Mouse (Mus musculus) MEL (cell line): Measurements from ENCODE around the gene Rras2. TPM values are rescaled to one million over a fixed set of nuclear protein-coding genes. Genes with fewer than 3 reads are reported as not detected.

Experiments
- DNase-seq: peaks from one replicate; pipeline ENCODE4 v3.0.0; 2011; ENCODE audit warnings: low read depth, low spot score
- H3K27ac ChIP-seq: 2 replicates; pipeline ENCODE4 v1.5.1; 2012; ENCODE audit warnings: low read depth, mild to moderate bottlenecking, control low read depth, low read length, moderate library complexity; ENCODE audit not compliant: control insufficient read depth
- H3K27me3 ChIP-seq, 2 experiments: fragments of 150-350 bp in 1 of 2; sonication (generic) in 1 of 2; 2 replicates each; pipeline ENCODE4 v1.6.1; 2012; ENCODE audit warnings: low read length in 2 of 2, mild to moderate bottlenecking in 2 of 2, improper control_type of control experiment in 1 of 2, moderate library complexity in 1 of 2; ENCODE audit not compliant: insufficient read depth in 2 of 2, control insufficient read depth in 1 of 2
- H3K36me3 ChIP-seq, 2 experiments: 2 replicates each; pipeline ENCODE4 v1.6.1; 2012 to 2014; ENCODE audit warnings: low read length in 2 of 2, improper control_type of control experiment in 1 of 2, inconsistent platforms in 1 of 2, mild to moderate bottlenecking in 1 of 2; ENCODE audit not compliant: insufficient read depth in 2 of 2, control insufficient read depth in 1 of 2
- H3K4me1 ChIP-seq, 2 experiments: fragments of 150-350 bp in 1 of 2; sonication (generic) in 1 of 2; 2 replicates each; pipeline ENCODE4 v1.6.1; 2012; ENCODE audit warnings: low read length in 2 of 2, improper control_type of control experiment in 1 of 2, mild to moderate bottlenecking in 1 of 2; ENCODE audit not compliant: insufficient read depth in 2 of 2, control insufficient read depth in 1 of 2
- H3K4me3 ChIP-seq, 2 experiments: fragments of 150-350 bp in 1 of 2; sonication (generic) in 1 of 2; 2 replicates each; pipeline ENCODE4 v1.5.1; 2012; ENCODE audit warnings: low read depth in 2 of 2, low read length in 2 of 2, mild to moderate bottlenecking in 2 of 2, moderate library complexity in 2 of 2, control low read depth in 1 of 2, improper control_type of control experiment in 1 of 2; ENCODE audit not compliant: control insufficient read depth in 1 of 2, insufficient read depth in 1 of 2
- H3K79me2 ChIP-seq: 2 replicates; pipeline ENCODE4 v1.6.1; 2012; ENCODE audit warnings: mild to moderate bottlenecking, low read length, moderate library complexity; ENCODE audit not compliant: control insufficient read depth, poor library complexity, insufficient read depth
- H3K9ac ChIP-seq: 2 replicates; pipeline ENCODE4 v1.6.1; 2012; ENCODE audit warnings: low read depth, mild to moderate bottlenecking, control low read depth, low read length, moderate library complexity; ENCODE audit not compliant: control insufficient read depth, poor library complexity, severe bottlenecking
- H3K9me3 ChIP-seq: fragments of 150-350 bp; sonication (generic); replicated peaks from 2 replicates; pipeline ENCODE4 v1.6.1; 2012; ENCODE audit warnings: mild to moderate bottlenecking, low read length, improper control_type of control experiment, moderate library complexity; ENCODE audit not compliant: insufficient read depth
- CHD2 ChIP-seq: IDR thresholded peaks from 2 replicates; pipeline ENCODE4 v1.6.1; 2011; ENCODE audit warnings: low read length, improper control_type of control experiment
- CTCF ChIP-seq, 3 experiments: IDR thresholded peaks in 2 of 3; conservative IDR thresholded peaks in 1 of 3; 2 replicates each; pipeline ENCODE4 v1.5.1; 2011 to 2012; ENCODE audit warnings: low read length in 3 of 3, low read depth in 2 of 3, mild to moderate bottlenecking in 2 of 3, improper control_type of control experiment in 1 of 3, inconsistent platforms in 1 of 3, mixed read lengths in 1 of 3, moderate library complexity in 1 of 3; ENCODE audit not compliant: control insufficient read depth in 1 of 3, insufficient read depth in 1 of 3, poor library complexity in 1 of 3, severe bottlenecking in 1 of 3
- E2F4 ChIP-seq: IDR thresholded peaks from 2 replicates; pipeline ENCODE4 v1.6.1; 2011; ENCODE audit warnings: low read depth, low read length, improper control_type of control experiment, borderline replicate concordance
- ELF1 ChIP-seq: IDR thresholded peaks from 2 replicates; pipeline ENCODE4 v1.6.1; 2014; ENCODE audit warnings: low read depth, mild to moderate bottlenecking, inconsistent platforms, low read length, improper control_type of control experiment, moderate library complexity
- HCFC1 ChIP-seq: IDR thresholded peaks from 2 replicates; pipeline ENCODE4 v1.6.1; 2012; ENCODE audit warnings: low read depth, mild to moderate bottlenecking, inconsistent platforms, low read length, improper control_type of control experiment, moderate library complexity
- KAT2A ChIP-seq: conservative IDR thresholded peaks from 2 replicates; pipeline ENCODE4 v1.6.1; 2012; ENCODE audit warnings: low read depth, low read length, improper control_type of control experiment, inconsistent platforms
- MAFK ChIP-seq: IDR thresholded peaks from 2 replicates; pipeline ENCODE4 v1.6.1; 2011; ENCODE audit warnings: low read depth, mild to moderate bottlenecking, low read length, improper control_type of control experiment, borderline replicate concordance
- MAX ChIP-seq: IDR thresholded peaks from 2 replicates; pipeline ENCODE4 v1.6.1; 2011; ENCODE audit warnings: low read length, improper control_type of control experiment
- MEF2A ChIP-seq: IDR thresholded peaks from 2 replicates; pipeline ENCODE4 v1.6.1; 2014; ENCODE audit warnings: low read depth, mild to moderate bottlenecking, inconsistent platforms, low read length, improper control_type of control experiment; ENCODE audit not compliant: poor library complexity, insufficient replicate concordance, severe bottlenecking; ENCODE audit errors: extremely low read depth
- NELFE ChIP-seq: IDR thresholded peaks from 2 replicates; pipeline ENCODE4 v1.6.1; 2011; ENCODE audit warnings: low read depth, low read length, improper control_type of control experiment
- POLR2AphosphoS2 ChIP-seq: IDR thresholded peaks from 2 replicates; pipeline ENCODE4 v1.6.1; 2011; ENCODE audit warnings: low read length, improper control_type of control experiment
- RAD21 ChIP-seq: IDR thresholded peaks from 2 replicates; pipeline ENCODE4 v1.6.1; 2011; ENCODE audit warnings: mild to moderate bottlenecking, low read depth, low read length, improper control_type of control experiment
- SIN3A ChIP-seq: IDR thresholded peaks from 2 replicates; pipeline ENCODE4 v1.6.1; 2012; ENCODE audit warnings: low read length, improper control_type of control experiment, inconsistent platforms
- TBP ChIP-seq: IDR thresholded peaks from 2 replicates; pipeline ENCODE4 v1.8.0; 2011; ENCODE audit warnings: low read depth, low read length, improper control_type of control experiment
- TCF12 ChIP-seq: IDR thresholded peaks from 2 replicates; pipeline ENCODE4 v1.6.1; 2014; ENCODE audit warnings: low read depth, mild to moderate bottlenecking, inconsistent platforms, low read length, improper control_type of control experiment, moderate library complexity
- USF1 ChIP-seq: IDR thresholded peaks from 2 replicates; pipeline ENCODE4 v1.6.1; 2014; ENCODE audit warnings: low read depth, mild to moderate bottlenecking, inconsistent platforms, low read length, improper control_type of control experiment, moderate library complexity
- ZC3H11A ChIP-seq: IDR thresholded peaks from 2 replicates; pipeline ENCODE4 v1.6.1; 2012; ENCODE audit warnings: low read depth, mild to moderate bottlenecking, inconsistent platforms, low read length, improper control_type of control experiment
- ZMIZ1 ChIP-seq: IDR thresholded peaks from 2 replicates; pipeline ENCODE4 v1.6.1; 2012; ENCODE audit warnings: low read depth, mild to moderate bottlenecking, inconsistent platforms, low read length, improper control_type of control experiment, moderate library complexity
- ZNF384 ChIP-seq: IDR thresholded peaks from 2 replicates; pipeline ENCODE4 v1.6.1; 2012; ENCODE audit warnings: low read depth, mild to moderate bottlenecking, inconsistent platforms, low read length, improper control_type of control experiment
- polyA plus RNA-seq, 2 experiments: library from polyadenylated mRNA; stranded (reverse) in 1 of 2; unstranded in 1 of 2; fragments of >175 nt in 1 of 2; fragments of >200 nt in 1 of 2; gene quantifications; 2 replicates each; pipeline versions ENCODE4 v1.2.1 to v1.2.4; 2012; ENCODE audit warnings: low replicate concordance in 2 of 2, low read depth in 1 of 2; ENCODE audit not compliant: insufficient read length in 2 of 2, insufficient read depth in 1 of 2, missing spikeins in 1 of 2
- total RNA-seq: library from RNA; depleted of rRNA; stranded (reverse); fragments of 300-350 nt; gene quantifications from 2 replicates; pipeline ENCODE4 v1.2.3, GENCODE M21; 2012

The Rras2 gene
- total and polyA plus RNA-seq, 3 experiments, result not detected

GRCm38 (mm10) chr7:114083760-114084159, 33.8 kb downstream of the Rras2 start:
- H3K27me3 ChIP-seq, result peaks cover 0 to 2% of the 10 kb centered on the region in 2 experiments; a peak in 1 of 4 replicates
- H3K9me3 ChIP-seq, result no peaks in the 10 kb centered on the region
- no peaks in the 10 kb centered on the region for H3K79me2 ChIP-seq
- H3K4me3 ChIP-seq, result no peak overlapping the region
- no peak overlapping the region for H3K9ac ChIP-seq
- no peaks in the 10 kb centered on the region for H3K36me3 ChIP-seq
- no peak for TF ChIP-seq RAD21
- DNase-seq, result no peak
- H3K27ac ChIP-seq, result no peak overlapping the region
- no peaks in the 10 kb centered on the region for H3K4me1 ChIP-seq

GRCm38 (mm10) chr7:114083088-114083487, 34.5 kb downstream of the Rras2 start:
- no peaks in the 10 kb centered on the region for H3K9me3 ChIP-seq
- no peak overlapping the region for H3K27ac ChIP-seq
- H3K79me2 ChIP-seq, result no peaks in the 10 kb centered on the region
- TF ChIP-seq HCFC1 (no peak), TBP (no peak), ELF1 (no peak), TCF12 (no peak), MAFK (no peak), KAT2A (no peak), NELFE (no peak), POLR2AphosphoS2 (no peak), ZMIZ1 (no peak), MEF2A (no peak), CTCF (IDR thresholded peaks at IDR 0.05 in 2 of 3, conservative IDR thresholded peaks at IDR 0.05 in 1 of 3; ENCODE audit: control insufficient read depth in 1 of 3, insufficient read depth in 1 of 3, low read depth in 2 of 3, low read length in 3 of 3, poor library complexity in 1 of 3, severe bottlenecking in 1 of 3) (no peak), CHD2 (no peak), RAD21 (no peak), SIN3A (no peak), ZNF384 (no peak), E2F4 (no peak), MAX (no peak), USF1 (no peak), ZC3H11A (no peak)
- no peaks in the 10 kb centered on the region for H3K4me1 ChIP-seq
- H3K9ac ChIP-seq, result no peak overlapping the region
- peaks cover 0 to 2% of the 10 kb centered on the region in 2 experiments; a peak in 1 of 4 replicates for H3K27me3 ChIP-seq
- H3K4me3 ChIP-seq, result no peak overlapping the region
- no peak for DNase-seq
- no peaks in the 10 kb centered on the region for H3K36me3 ChIP-seq
